Mouse (Mus musculus) bone marrow, adult 2 months (tissue): ENCODE results near the gene Pcnx2. TPM values are rescaled to one million over a fixed set of nuclear protein-coding genes. Genes with fewer than 3 reads are reported as not detected.

Source experiments
- H3K27ac ChIP-seq: fragments of 200-500 bp; 2 replicates; pipeline ENCODE4 v1.5.1; 2012; ENCODE audit warnings: low read depth, mild to moderate bottlenecking, control low read depth, inconsistent platforms, low read length; ENCODE audit not compliant: control insufficient read depth, poor library complexity, insufficient read depth
- H3K4me1 ChIP-seq: fragments of 200-500 bp; 2 replicates; pipeline ENCODE4 v1.6.1; 2011; ENCODE audit warnings: low read length; ENCODE audit not compliant: control insufficient read depth, insufficient read depth
- H3K4me3 ChIP-seq: fragments of 200-500 bp; replicated peaks from 2 replicates; pipeline ENCODE3; 2011; ENCODE audit warnings: mild to moderate bottlenecking, low read depth, low read length, control low read depth; ENCODE audit not compliant: control insufficient read depth
- CTCF ChIP-seq: fragments of 200-500 bp; IDR thresholded peaks from 2 replicates; pipeline ENCODE4 v1.5.1; 2011; ENCODE audit warnings: low read length, control low read depth; ENCODE audit not compliant: control insufficient read depth, insufficient read depth
- POLR2A ChIP-seq: fragments of 200-500 bp; IDR thresholded peaks from 2 replicates; pipeline ENCODE4 v1.6.1; 2011; ENCODE audit warnings: low read depth, mild to moderate bottlenecking, control low read depth, low read length, borderline replicate concordance; ENCODE audit not compliant: control insufficient read depth
- WGBS: fragments of 180-500 bp; shearing (Covaris S2); methylation state at CpG from one replicate; pipeline ENCODE4 v1.1.7; 2018; 5-methylcytosine and 5-hydroxymethylcytosine counted together
- polyA plus RNA-seq: library from polyadenylated mRNA; stranded (reverse); fragments of >200 nt; gene quantifications from 2 replicates; pipeline ENCODE4 v1.2.4, GENCODE M21; 2011; ENCODE audit warnings: low replicate concordance; ENCODE audit not compliant: missing spikeins, insufficient read depth, insufficient read length

Gene Pcnx2
- polyA plus RNA-seq, 1 experiment = not detected

GRCm38 (mm10) chr8:125854379-125854778, 43.7 kb downstream of the Pcnx2 start:
- no peaks in the 10 kb centered on the region; the same call in 1 of the 2 replicates for H3K4me1 ChIP-seq
- no peak overlapping the region for H3K27ac ChIP-seq
- WGBS = 74% methylated on average over 7 of the region's 7 CpGs
- no peak overlapping the region for H3K4me3 ChIP-seq
- TF ChIP-seq POLR2A (no peak), CTCF (no peak)

GRCm38 (mm10) chr8:125853300-125853699, 44.8 kb downstream of the Pcnx2 start:
- Histone ChIP-seq H3K4me3 (no peak overlapping the region), H3K27ac (no peak overlapping the region), H3K4me1 (no peaks in the 10 kb centered on the region; the same call in 1 of the 2 replicates)
- TF ChIP-seq CTCF (no peak), POLR2A (no peak)
- 21% methylated on average over 5 of the region's 5 CpGs for WGBS

- Histone ChIP-seq H3K27ac (no peak overlapping the region), H3K4me1 (peaks cover 2% of the 10 kb centered on the region; the same call in 1 of the 2 replicates), H3K4me3 (no peak overlapping the region)
- TF ChIP-seq POLR2A (no peak), CTCF (no peak)
- WGBS = 53% methylated on average over 4 of the region's 4 CpGs
Measured at GRCm38 (mm10) chr8:125849181-125849580, 48.9 kb downstream of the Pcnx2 start.

- Histone ChIP-seq H3K27ac (no peak overlapping the region), H3K4me1 (peaks cover 2% of the 10 kb centered on the region; the same call in 1 of the 2 replicates), H3K4me3 (no peak overlapping the region)
- TF ChIP-seq CTCF (no peak), POLR2A (no peak)
- WGBS = 67% methylated on average over 12 of the region's 12 CpGs
Measured at GRCm38 (mm10) chr8:125847842-125848241, 50.3 kb downstream of the Pcnx2 start.

GRCm38 (mm10) chr8:125845281-125845680, 52.8 kb downstream of the Pcnx2 start:
- no peak overlapping the region for H3K27ac ChIP-seq
- TF ChIP-seq POLR2A (no peak), CTCF (no peak)
- H3K4me3 ChIP-seq = no peak overlapping the region
- H3K4me1 ChIP-seq = peaks cover 2% of the 10 kb centered on the region; the same call in 1 of the 2 replicates
- 53% methylated on average over 16 of the region's 16 CpGs for WGBS

- H3K4me1 ChIP-seq = peaks cover 2% of the 10 kb centered on the region; the same call in 1 of the 2 replicates
- H3K4me3 ChIP-seq = no peak overlapping the region
- 77% methylated on average over 15 of the region's 15 CpGs for WGBS
- H3K27ac ChIP-seq = no peak overlapping the region
- TF ChIP-seq CTCF = no peak
- TF ChIP-seq POLR2A = no peak
Measured at GRCm38 (mm10) chr8:125843122-125843836, 54.8 kb downstream of the Pcnx2 start.

- 75% methylated on average over 7 of the region's 7 CpGs for WGBS
- H3K4me3 ChIP-seq = no peak overlapping the region
- H3K27ac ChIP-seq = no peak overlapping the region
- H3K4me1 ChIP-seq = peaks cover 2% of the 10 kb centered on the region; the same call in 1 of the 2 replicates
- no peak for TF ChIP-seq POLR2A
- no peak for TF ChIP-seq CTCF
Measured at GRCm38 (mm10) chr8:125842158-125842557, 56.0 kb downstream of the Pcnx2 start.

- no peak overlapping the region for H3K4me3 ChIP-seq
- WGBS = 55% methylated on average over 2 of the region's 2 CpGs
- TF ChIP-seq CTCF (no peak), POLR2A (no peak)
- H3K4me1 ChIP-seq = peaks cover 1% of the 10 kb centered on the region; the same call in 1 of the 2 replicates
- H3K27ac ChIP-seq = no peak overlapping the region
Measured at GRCm38 (mm10) chr8:125824688-125825087, 73.4 kb downstream of the Pcnx2 start.
